Mouse (Mus musculus) embryo, embryonic 10.5 days (tissue): Measurements from ENCODE around the gene Zbtb3.

Experiments used
- DNase-seq: peaks from one replicate; pipeline ENCODE4 v3.0.0-alpha.2; 2015; ENCODE audit warnings: low spot score

Gene Zbtb3

DNA sequence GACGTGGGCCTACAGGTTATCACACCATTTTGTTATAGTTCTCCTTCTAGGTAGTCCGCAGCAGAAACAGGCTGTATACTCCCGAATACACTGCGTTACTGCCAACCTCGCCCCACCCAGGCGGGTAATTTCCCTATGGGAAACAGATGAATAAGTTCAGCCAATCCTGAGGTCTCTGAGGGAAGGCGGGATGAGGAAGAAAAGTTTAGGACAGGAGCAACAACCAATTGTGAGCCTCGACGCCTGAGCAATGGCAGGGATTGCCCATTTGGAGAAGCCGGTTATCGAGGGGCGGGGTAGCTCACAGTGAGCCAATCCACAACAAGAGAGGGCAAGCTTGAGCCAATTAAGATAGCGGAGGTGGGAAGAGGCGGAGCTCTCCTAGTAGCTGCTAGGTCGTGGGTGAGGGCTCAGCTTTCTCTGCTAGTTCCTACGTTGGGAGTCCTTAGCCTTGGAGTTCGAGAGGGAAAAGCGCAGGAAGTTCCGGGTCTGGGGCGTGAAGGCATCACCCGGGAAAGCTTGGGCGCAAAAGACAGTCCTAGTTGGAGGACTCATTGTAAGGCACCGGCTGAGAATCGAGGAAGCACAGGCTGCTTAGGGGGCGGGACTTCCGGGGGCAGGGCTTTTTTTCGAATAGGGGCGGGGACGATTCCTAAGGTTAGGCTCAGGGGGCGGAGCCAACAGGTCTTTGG, at the start of gene Zbtb3:
Gene Zbtb3, plus strand, starts transcription at position 426 of the 692 bp plus-strand sequence.
- peak; percentile 99 for DNase-seq

DNA sequence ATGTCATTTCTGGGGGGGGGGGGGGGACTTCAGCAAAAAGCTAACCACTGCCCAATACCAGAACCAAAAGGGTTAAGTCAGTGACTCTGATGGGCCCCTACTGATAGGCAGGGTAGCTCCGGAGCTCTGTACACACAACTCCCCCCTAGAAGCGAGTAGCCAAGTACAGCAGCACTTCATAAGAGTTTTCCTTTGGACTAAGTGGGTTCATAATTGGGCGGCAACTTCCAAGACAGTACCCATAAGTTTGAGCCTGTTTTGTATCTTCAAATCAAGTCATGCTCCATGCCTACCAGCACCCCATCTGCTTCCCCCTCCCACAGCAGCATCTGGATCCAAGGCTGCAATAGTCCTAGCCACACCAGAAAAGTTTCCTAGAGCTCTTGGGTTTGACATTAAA, 46.7 kb upstream of the Zbtb3 start:
- no peak for DNase-seq

DNA sequence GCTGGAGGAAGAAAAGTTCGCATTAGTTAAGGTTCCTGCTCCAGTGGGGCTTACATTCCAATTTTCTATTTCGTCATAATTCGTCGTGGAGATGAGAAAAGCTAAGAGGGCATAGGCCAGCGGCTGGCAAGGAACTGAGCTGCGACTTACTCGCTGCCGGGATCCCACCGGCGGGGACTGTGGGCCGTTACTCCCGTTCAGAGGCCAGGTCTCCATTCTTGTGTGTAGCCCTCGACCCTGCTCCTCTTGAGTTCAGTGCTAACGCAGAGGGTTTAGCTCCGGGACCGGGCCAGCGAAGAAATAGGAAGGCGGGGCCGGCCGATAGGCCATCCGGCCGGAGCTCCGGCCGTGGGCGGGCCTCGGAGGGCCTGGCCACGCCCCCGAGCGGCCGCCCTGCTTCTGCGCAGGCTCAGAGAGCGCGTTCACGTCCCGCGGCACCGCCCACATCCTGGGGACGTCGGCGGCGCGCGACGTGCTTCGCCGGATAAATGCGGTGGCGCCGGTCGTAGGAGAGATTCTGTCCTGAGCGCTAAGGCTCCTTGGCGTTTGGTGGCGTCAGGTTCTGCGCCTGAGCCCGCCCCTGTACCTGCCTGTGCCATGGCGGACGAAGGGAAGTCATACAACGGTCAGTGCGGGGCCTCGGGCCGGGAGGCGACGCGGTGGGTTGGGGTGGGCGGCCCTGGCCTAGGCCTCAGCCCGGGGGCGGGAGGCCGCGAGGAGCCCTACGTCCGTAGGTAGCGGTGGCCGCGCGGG, 45.5 kb upstream of the Zbtb3 start, which contains the start of gene Nxf1:
Gene Nxf1, plus strand, starts transcription at position 439 of the 753 bp plus-strand sequence.
- peak; percentile 97 for DNase-seq

DNA sequence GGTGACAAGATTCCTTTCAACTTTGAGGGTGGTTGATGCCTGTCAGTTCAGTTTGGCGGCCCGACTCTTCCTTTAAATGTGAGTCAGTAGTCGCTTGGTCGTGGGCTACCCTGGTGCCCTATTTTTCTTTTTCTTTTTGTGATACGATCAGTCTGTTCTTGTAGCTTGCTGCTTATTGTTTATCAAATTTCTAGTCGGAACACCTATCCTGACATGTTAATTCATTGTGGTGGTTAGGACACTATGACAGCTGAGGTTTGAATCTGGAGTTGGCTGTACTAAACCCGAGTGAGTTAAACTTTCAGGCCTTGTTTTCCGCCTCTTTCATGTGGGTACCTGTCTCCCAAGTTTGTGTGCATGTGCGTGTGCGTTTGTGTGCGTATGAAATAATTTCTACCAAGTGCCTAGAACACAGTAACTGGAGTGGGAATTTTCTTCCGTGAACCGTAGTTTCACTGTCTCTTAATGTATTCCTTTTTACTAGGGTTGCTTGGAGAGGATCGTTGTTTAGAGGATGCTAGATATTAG, 44.8 kb upstream of the Zbtb3 start:
- DNase-seq = no peak

DNA sequence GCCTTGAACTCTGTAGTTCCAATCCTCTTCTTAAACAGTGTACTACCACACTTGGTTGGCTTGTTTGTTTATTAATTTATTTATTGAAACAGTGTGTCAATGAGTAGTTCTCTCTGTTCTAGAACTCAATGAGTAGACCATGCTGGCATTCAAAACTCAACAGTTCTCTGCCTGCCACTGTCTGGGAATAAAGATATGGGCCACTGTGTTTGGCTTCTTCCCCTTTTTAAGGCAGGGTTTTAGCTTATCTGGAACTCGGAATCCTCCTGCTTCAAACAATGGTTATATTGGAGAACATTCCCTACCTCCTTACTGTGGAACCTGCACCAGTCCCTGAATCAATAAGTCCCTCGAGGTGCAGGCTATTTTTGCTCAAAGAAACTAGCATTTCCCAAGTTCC, 43.5 kb upstream of the Zbtb3 start:
- DNase-seq = no peak

DNA sequence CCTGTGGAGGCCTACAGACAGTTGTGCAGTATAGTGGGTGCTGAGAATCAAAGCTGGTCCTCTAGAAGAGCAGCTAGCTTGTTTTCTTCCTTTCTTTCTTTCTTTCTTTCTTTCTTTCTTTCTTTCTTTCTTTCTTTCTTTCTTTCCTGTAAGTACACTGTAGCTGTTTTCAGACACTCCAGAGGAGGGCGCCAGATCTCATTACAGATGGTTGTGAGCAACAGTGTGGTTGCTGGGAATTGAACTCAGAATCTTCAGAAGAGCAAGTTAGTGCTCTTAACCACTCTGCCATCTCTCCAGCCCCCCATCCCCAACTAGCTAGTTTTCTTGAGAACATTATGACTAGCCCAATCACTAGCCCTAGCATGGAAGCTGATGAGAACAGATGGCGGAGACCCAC, 41.6 kb upstream of the Zbtb3 start:
- no peak for DNase-seq

DNA sequence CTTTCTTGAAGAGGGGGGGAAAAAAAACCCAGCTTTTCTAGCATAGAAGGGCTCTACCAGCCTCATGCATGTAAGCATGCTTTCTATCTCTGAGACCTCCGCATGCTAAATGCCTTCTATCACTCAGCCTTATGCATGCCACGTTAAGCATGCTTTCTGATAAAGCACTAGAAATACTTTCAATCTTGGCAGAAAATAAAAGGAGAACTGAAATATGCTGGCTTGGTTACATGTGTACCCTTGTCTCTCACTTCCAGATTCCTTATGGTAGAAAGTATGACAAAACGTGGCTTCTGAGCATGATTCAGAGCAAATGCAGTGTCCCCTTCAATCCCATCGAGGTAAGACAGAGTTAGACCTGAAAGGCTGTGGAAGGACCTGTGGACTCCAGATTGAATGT, 39.1 kb upstream of the Zbtb3 start:
- DNase-seq = no peak

DNA sequence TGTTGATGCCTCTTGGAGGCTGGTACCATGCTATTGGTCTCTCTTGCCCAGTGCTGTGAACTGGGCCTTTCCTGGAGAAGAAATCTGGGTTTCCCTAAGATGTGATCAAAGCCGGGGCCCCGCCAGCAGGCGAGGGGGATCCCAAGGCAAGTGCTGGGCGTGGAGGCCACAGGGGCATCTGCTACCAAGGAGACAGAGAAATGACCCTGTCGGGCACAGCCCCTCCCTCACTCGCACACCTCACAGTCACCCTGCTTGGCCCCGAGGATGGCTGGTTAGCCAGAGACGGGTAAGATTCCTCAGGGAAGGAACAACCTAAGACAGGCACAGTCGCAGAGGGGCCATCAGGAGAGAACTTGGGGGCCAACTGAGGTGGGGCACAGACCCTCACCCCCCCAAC, 36.8 kb upstream of the Zbtb3 start:
- DNase-seq = no peak

DNA sequence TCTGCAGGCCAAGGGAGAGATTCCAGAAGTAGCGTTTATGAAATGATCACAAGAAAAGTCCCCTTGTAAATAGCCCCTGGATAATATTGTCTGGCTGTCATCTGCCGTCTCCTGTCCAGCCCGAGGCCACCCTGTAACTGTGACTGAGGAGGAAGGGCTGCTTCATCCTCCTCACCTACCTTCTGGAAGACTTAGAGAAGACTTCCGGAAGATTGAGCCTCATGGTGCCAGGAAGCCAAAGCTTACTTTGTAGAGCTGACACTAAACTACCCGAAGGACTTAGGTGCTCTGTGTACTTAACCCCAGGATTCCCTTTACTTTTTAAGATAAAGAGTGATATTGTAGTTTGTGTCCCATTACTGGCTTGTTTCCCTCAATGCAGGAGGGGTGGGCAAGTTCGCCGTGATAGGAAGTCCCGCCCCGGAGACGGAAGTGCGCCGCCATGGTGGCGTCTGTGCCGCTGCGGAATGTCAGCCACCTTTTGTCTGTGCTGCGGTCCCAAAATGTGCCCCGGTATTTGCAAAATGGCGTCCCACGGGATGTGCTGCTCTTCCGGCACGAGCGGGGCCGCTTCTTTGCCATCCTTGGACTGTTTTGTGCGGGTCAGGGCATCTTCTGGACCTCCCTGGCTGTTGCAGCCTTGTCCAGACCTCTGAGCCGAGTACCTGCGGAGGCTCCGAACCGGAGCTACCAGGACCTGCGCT, 31.6 kb upstream of the Zbtb3 start, which contains the start of gene Tmem223:
Gene Tmem223, plus strand, starts transcription at position 430 of the 704 bp plus-strand sequence.
- DNase-seq = peak; percentile 84

DNA sequence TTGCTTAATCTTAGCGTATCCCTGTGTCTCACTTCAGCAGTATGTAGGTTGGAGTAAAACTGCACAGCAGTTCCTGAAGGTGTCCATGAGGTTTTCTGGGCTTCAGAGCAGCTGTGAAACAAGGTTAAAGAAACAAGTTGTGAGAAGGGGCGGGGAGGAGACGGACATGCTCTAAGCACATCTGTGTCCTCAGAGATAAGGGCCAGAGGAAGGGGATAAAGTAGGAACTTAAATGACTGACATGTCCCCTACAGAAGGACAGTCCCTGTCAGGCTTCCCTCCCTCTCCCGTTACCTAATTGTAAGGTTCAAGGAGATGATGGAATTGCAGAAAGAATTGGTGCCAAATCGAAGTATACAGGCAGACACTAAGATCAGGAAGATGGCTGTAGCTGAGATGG, 29.4 kb upstream of the Zbtb3 start:
- no peak for DNase-seq

DNA sequence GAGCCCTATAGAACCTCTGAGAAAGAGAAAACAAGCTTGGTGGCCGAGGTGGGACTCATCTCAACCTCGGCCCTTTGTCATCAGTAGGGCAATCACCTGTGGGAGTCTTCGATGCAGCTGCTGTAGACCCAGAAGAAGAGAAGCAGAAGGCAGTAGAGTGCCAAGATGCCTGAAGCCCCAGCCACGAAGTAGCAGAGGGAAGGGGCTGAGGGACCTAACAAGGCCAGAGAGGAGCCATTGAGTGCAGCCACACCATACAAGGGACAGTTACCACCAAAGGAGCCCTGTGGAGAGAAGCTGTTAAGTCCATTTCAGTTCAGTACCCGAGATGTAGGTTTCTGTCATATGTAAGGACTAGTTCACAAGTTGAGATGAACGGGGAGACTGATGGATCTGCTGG, 28.9 kb upstream of the Zbtb3 start:
- DNase-seq = no peak

DNA sequence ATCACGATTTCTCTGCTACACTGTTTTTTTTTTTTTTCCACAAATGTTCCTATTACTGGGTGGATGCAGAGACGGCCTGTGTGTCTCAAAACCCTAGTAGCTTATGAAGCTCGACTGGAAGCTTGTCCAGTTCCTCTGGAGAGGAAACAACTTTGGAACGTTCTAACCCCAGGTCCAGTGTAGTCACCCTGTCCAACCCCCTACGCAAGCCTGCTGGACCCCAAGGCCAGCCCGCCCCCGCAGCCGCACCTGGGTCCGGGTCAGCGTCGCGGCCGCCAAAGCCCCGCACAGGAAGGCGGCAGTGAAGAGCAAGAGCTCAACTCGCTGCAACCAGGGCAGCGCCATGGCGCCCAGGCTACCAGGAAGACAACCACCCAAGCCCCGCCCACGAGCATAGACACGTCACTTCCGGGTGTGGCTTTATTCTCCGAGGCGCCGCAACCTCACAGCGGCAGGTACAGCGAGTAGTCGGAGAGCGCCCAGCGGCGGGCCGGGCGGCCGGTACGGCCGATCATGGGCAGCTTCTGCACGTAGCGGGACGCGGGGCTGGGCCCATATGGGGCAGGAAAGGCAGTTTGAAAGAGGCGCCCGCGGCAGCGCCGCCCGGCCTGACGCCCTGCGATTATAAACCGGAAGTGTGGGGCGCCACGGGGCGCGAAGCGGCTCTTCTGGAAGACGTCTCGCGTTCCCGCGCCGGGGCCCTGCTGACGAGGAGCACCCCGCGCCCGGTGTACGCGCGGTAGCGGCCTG, 28.1 kb upstream of the Zbtb3 start, which contains the start of gene Tmem179b:
Gene Tmem179b, minus strand, starts transcription at position 382 of the 750 bp plus-strand sequence.
- peak; percentile 98 for DNase-seq

DNA sequence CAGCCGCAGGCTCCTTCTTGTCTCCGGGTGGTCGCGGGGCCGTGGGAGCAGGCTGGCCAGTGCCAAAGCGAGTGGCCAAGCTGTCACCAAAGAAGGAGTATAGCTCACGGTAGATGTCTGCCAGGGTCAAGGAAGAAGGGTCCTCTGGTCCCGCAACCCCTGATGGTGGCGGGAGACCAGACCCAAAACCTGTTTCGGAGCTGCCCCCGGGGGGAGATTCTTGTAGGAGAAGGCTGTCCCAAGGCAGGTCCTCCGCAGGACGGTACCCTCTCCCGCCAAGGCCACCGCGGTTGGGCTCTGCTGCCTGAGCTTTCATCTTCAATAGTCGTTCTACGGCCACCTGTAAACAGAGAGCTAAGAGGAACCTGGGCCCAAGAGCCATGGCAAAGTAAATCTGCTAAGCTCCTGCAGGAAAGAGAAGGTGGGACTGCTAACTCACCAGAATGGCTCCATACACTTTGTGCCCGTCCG, 27.4 kb upstream of the Zbtb3 start:
- DNase-seq = peak; percentile 30

DNA sequence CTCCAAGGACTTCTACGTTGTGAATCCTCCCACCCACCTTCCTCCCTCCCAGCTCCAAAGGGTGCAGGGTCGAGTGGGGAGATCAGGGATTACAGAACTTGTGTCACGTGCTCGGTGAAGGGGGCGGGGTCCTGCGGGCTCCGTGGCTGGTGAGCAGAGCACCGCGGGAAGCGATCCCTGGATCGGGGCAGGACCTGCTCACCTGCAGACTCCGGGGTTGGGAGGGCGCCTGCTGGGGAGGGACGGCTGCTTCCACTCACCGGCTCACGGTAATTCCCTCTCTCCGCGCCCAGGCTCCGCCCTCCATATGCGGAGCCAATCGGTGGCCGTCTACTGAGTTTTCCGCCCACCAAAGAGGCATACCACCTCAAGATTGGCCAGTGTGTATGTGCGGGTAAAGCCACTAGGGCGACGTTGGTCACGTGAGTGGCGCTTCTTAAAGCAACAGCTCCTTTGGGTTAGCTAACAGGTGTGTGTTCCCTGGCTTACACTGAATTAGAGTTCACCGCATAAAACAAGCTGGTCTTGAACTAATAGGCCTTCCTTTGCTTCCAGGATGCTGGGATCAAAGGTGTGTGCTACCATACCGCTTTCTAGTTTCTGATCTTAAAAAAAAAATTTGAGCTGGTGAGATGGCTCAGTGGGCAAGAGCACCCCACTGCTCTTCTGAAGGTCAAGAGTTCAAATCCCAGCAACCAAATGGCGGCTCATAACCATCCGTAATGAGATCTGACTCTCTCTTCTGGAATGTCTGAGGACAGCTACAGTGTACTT, 16.2 kb upstream of the Zbtb3 start, which contains the start of gene Taf6l:
Gene Taf6l, minus strand, starts transcription at position 410 of the 774 bp plus-strand sequence.
- DNase-seq = peak; percentile 96

DNA sequence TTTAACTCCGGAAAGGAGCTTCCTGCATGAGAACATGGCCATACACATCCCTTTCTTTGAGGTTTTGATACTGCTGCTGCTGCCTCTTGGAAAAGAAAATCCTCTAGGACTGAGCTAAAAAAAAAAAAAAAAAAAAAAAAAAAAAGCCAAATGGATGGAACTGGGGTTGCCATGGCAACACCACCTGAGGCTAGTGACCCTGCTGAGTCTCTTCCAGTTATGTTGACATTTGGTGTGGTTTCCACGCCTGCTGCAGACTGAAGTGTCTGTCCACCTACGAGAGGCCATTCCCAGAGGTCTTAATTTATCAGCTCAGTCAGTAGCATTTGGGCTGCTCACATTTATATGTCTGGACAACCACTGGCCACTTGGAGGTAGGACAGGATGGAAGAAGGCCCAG, 13.8 kb upstream of the Zbtb3 start:
- DNase-seq = peak; percentile 57

DNA sequence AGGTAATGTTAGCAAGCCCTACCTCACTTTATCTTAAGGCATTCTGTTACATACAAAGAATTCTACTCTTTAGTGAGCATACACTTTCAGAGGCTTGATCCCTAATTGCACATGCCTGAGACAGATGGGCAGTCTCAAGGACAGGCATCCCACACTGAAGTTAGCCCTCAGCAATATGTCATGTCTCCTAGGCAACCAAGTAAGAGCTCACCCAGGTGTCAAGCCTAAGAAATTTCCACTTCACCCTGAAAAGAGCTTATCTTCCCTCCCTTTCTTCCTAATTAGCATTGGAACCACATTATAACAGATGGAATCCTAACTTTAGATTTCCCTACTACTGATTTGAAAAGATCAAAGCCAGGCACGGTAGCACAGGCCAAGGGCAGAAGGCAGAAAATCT, 13.2 kb upstream of the Zbtb3 start:
- no peak for DNase-seq

DNA sequence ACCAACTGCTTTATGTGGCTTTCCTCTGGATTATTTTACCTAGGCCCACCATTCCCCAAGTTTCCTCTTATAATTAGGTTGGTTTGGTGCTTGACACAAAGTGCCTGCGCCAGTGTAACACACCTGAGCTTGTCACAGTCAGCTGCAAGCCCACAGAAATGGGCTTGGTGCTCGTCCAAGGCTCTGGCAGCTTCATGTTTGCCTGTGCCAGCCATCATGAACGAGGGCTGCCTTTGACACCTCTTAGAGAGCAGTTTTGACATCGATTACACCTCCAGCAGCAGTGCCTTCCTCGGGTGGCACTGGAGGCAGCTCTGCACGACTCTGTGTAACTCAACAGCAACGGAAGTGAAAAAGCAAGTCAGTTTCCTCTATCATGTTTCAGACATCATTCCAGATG, 12.2 kb upstream of the Zbtb3 start:
- no peak for DNase-seq

DNA sequence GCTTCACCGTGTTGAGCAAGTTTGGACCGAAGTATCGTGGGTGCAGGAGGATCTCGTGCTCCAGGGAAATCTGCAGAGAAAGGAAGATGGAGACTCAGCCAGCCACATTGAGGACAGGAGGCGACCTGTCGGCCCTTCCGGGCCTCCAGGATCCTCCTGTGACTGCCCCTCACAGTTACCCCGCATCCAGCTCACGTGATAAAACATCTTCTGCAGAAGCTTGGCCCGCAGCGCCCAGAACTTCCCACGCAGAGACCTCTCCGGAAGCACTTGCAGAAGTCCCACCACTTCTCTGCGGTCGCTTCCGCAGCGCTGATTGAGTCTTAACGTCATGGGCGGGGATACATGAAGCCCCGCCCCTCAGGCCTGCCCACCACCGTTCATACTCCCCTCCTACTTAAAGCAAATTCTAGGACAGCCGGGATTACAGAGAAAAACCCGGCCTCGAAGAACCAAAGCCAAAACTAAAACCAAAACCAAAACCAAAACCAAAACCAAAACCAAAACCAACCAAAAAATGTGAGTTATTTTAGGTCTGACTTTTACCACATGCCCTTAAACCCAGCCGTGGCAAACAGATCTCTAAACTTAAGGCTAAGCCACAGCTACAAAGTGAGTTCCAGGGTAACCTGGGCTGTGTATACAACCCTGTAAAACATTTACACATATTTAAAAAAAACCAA, 4.0 kb upstream of the Zbtb3 start, which contains the start of gene Polr2g:
Gene Polr2g, minus strand, starts transcription at position 314 of the 683 bp plus-strand sequence.
- peak; percentile 96 for DNase-seq

DNA sequence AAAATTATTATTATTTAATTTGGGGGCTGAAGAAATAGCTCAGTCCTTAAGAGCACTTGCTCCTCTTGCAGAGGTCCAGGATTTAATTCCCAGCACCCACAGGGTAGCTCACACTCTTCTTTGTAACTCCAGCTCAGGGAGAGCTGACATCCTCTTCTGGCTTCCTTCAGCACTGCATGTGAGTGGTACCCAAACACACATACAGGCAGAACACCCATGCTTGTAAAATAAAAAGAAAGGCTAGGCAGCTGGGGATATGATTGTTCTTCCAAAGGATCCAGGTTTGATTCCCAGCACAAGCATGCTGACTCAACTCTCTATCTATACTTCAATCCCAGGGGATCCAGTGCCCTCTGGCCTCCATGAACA, 3.4 kb upstream of the Zbtb3 start:
- DNase-seq = no peak

DNA sequence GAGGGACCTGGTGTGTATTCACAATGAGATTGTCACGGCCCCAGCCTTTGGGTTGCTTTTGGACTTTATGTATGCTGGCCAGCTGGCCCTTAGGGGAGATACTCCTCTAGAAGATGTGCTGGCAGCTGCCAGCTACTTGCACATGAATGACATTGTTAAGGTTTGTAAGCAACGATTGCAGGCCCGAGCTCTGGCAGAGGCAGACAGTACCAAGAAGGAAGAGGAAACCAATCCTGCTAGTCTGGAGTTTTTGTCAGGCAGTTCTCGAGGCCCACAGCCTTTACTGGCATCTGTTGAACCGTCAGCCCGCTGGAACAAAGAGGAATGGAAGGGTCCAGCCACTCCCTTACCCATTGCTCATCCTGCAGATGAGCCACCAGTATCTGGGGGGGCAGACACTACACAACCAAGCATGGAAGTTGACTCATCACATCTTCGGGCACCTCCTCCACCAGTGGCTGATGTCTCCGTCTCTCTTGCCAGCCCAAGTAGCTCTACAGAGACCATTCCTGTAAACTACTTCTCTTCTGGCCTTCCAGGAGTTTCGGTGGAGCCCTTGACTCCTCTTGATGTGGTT, 937 bp downstream of the Zbtb3 start:
- DNase-seq = no peak
